Mouse (Mus musculus) myocyte (in vitro differentiated cells): ENCODE data around the gene Agbl2.

Experiments used
- E2F4 ChIP-seq: IDR thresholded peaks from one replicate; pipeline ENCODE4 v1.6.1; 2011; ENCODE audit warnings: mild to moderate bottlenecking, control low read depth, moderate library complexity; ENCODE audit not compliant: insufficient read depth
- MAX ChIP-seq: IDR thresholded peaks from one replicate; pipeline ENCODE4 v1.6.1; 2011; ENCODE audit warnings: low read depth, mild to moderate bottlenecking, control low read depth
- MYOG ChIP-seq, 3 experiments: IDR thresholded peaks; one replicate each; pipeline ENCODE4 v1.6.1; 2011; ENCODE audit warnings: control low read depth in 2 of 3, low read depth in 2 of 3, mild to moderate bottlenecking in 2 of 3; ENCODE audit not compliant: insufficient read length in 2 of 3, control insufficient read depth in 1 of 3, insufficient read depth in 1 of 3
- POLR2A ChIP-seq: IDR thresholded peaks from one replicate; pipeline ENCODE4 v1.6.1; 2011; ENCODE audit warnings: low read depth, mild to moderate bottlenecking, control low read depth, moderate library complexity; ENCODE audit not compliant: insufficient read length
- POLR2AphosphoS2 ChIP-seq: IDR thresholded peaks from one replicate; pipeline ENCODE4 v1.6.1; 2011; ENCODE audit warnings: low read depth, control low read depth; ENCODE audit not compliant: insufficient read length
- REST ChIP-seq: IDR thresholded peaks from one replicate; pipeline ENCODE4 v1.6.1; 2011; ENCODE audit warnings: mild to moderate bottlenecking, control low read depth, moderate library complexity; ENCODE audit not compliant: insufficient read depth, insufficient read length
- SRF ChIP-seq: IDR thresholded peaks from one replicate; pipeline ENCODE4 v1.6.1; 2011; ENCODE audit warnings: low read depth; ENCODE audit not compliant: control insufficient read depth, insufficient read length
- TCF12 ChIP-seq: IDR thresholded peaks from one replicate; pipeline ENCODE4 v1.6.1; 2011; ENCODE audit warnings: mild to moderate bottlenecking, control low read depth; ENCODE audit not compliant: poor library complexity, insufficient read depth, severe bottlenecking
- TCF3 ChIP-seq: IDR thresholded peaks from one replicate; pipeline ENCODE4 v1.6.1; 2011; ENCODE audit warnings: low read depth, control low read depth; ENCODE audit not compliant: insufficient read length
- USF1 ChIP-seq: IDR thresholded peaks from one replicate; pipeline ENCODE4 v1.6.1; 2011; ENCODE audit warnings: low read depth, mild to moderate bottlenecking, control low read depth, moderate library complexity

DNA sequence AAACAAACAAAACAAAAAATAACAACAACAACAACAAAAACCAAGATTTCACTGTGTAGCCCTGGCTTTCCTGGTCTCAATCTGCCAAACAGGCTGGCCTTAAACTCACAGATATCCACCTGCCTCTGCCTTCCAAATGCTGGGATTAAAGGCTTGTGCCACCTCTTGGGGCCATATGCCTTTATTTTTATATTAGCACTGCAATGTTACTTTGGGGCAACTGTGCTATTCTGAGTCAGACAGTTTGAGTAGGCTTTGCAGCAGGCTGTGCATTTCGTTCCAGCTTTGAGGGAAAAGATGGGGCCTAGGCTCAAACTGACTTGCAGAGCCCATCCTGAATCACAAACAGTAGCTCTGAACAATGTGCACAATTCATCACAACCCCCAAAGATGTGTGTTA is 61.1 kb downstream of the Agbl2 start:
- TF ChIP-seq E2F4 (no peak), USF1 (no peak), POLR2A (no peak), MAX (no peak), SRF (no peak), MYOG (IDR thresholded peaks at IDR 0.05; ENCODE audit: control insufficient read depth in 1 of 3, insufficient read depth in 1 of 3, insufficient read length in 2 of 3, low read depth in 2 of 3) (no peak), POLR2AphosphoS2 (no peak), TCF12 (no peak), REST (no peak), TCF3 (no peak)
